Mouse (Mus musculus) MEL (cell line): ENCODE measurements around the gene Itgb1bp1. TPM values are rescaled to one million over a fixed set of nuclear protein-coding genes. Genes with fewer than 3 reads are reported as not detected.

Experiments
- DNase-seq: peaks from one replicate; pipeline ENCODE4 v3.0.0; 2011; ENCODE audit warnings: low read depth, low spot score
- H3K27ac ChIP-seq: 2 replicates; pipeline ENCODE4 v1.5.1; 2012; ENCODE audit warnings: low read depth, mild to moderate bottlenecking, control low read depth, low read length, moderate library complexity; ENCODE audit not compliant: control insufficient read depth
- H3K27me3 ChIP-seq, 2 experiments: fragments of 150-350 bp in 1 of 2; sonication (generic) in 1 of 2; 2 replicates each; pipeline ENCODE4 v1.6.1; 2012; ENCODE audit warnings: low read length in 2 of 2, mild to moderate bottlenecking in 2 of 2, improper control_type of control experiment in 1 of 2, moderate library complexity in 1 of 2; ENCODE audit not compliant: insufficient read depth in 2 of 2, control insufficient read depth in 1 of 2
- H3K36me3 ChIP-seq, 2 experiments: 2 replicates each; pipeline ENCODE4 v1.6.1; 2012 to 2014; ENCODE audit warnings: low read length in 2 of 2, improper control_type of control experiment in 1 of 2, inconsistent platforms in 1 of 2, mild to moderate bottlenecking in 1 of 2; ENCODE audit not compliant: insufficient read depth in 2 of 2, control insufficient read depth in 1 of 2
- H3K4me1 ChIP-seq, 2 experiments: fragments of 150-350 bp in 1 of 2; sonication (generic) in 1 of 2; 2 replicates each; pipeline ENCODE4 v1.6.1; 2012; ENCODE audit warnings: low read length in 2 of 2, improper control_type of control experiment in 1 of 2, mild to moderate bottlenecking in 1 of 2; ENCODE audit not compliant: insufficient read depth in 2 of 2, control insufficient read depth in 1 of 2
- H3K4me3 ChIP-seq, 2 experiments: fragments of 150-350 bp in 1 of 2; sonication (generic) in 1 of 2; 2 replicates each; pipeline ENCODE4 v1.5.1; 2012; ENCODE audit warnings: low read depth in 2 of 2, low read length in 2 of 2, mild to moderate bottlenecking in 2 of 2, moderate library complexity in 2 of 2, control low read depth in 1 of 2, improper control_type of control experiment in 1 of 2; ENCODE audit not compliant: control insufficient read depth in 1 of 2, insufficient read depth in 1 of 2
- H3K79me2 ChIP-seq: 2 replicates; pipeline ENCODE4 v1.6.1; 2012; ENCODE audit warnings: mild to moderate bottlenecking, low read length, moderate library complexity; ENCODE audit not compliant: control insufficient read depth, poor library complexity, insufficient read depth
- H3K9ac ChIP-seq: 2 replicates; pipeline ENCODE4 v1.6.1; 2012; ENCODE audit warnings: low read depth, mild to moderate bottlenecking, control low read depth, low read length, moderate library complexity; ENCODE audit not compliant: control insufficient read depth, poor library complexity, severe bottlenecking
- H3K9me3 ChIP-seq: fragments of 150-350 bp; sonication (generic); replicated peaks from 2 replicates; pipeline ENCODE4 v1.6.1; 2012; ENCODE audit warnings: mild to moderate bottlenecking, low read length, improper control_type of control experiment, moderate library complexity; ENCODE audit not compliant: insufficient read depth
- BHLHE40 ChIP-seq: IDR thresholded peaks from 2 replicates; pipeline ENCODE4 v1.6.1; 2012; ENCODE audit warnings: low read depth, mild to moderate bottlenecking, inconsistent platforms, low read length, improper control_type of control experiment, borderline replicate concordance
- CHD1 ChIP-seq: IDR thresholded peaks from 2 replicates; pipeline ENCODE4 v1.6.1; 2012; ENCODE audit warnings: low read depth, mild to moderate bottlenecking, inconsistent platforms, low read length, improper control_type of control experiment
- CTCF ChIP-seq, 3 experiments: IDR thresholded peaks in 2 of 3; conservative IDR thresholded peaks in 1 of 3; 2 replicates each; pipeline ENCODE4 v1.5.1; 2011 to 2012; ENCODE audit warnings: low read length in 3 of 3, low read depth in 2 of 3, mild to moderate bottlenecking in 2 of 3, improper control_type of control experiment in 1 of 3, inconsistent platforms in 1 of 3, mixed read lengths in 1 of 3, moderate library complexity in 1 of 3; ENCODE audit not compliant: control insufficient read depth in 1 of 3, insufficient read depth in 1 of 3, poor library complexity in 1 of 3, severe bottlenecking in 1 of 3
- ELF1 ChIP-seq: IDR thresholded peaks from 2 replicates; pipeline ENCODE4 v1.6.1; 2014; ENCODE audit warnings: low read depth, mild to moderate bottlenecking, inconsistent platforms, low read length, improper control_type of control experiment, moderate library complexity
- ETS1 ChIP-seq: IDR thresholded peaks from 2 replicates; pipeline ENCODE4 v1.6.1; 2012; ENCODE audit warnings: low read depth, mild to moderate bottlenecking, inconsistent platforms, low read length, improper control_type of control experiment, moderate library complexity
- GABPA ChIP-seq: IDR thresholded peaks from 2 replicates; pipeline ENCODE4 v1.6.1; 2012; ENCODE audit warnings: low read depth, mild to moderate bottlenecking, inconsistent platforms, low read length, improper control_type of control experiment, moderate library complexity
- JUND ChIP-seq: IDR thresholded peaks from 2 replicates; pipeline ENCODE4 v1.6.1; 2011; ENCODE audit warnings: low read depth, mild to moderate bottlenecking, improper control_type of control experiment, low read length
- MAX ChIP-seq: IDR thresholded peaks from 2 replicates; pipeline ENCODE4 v1.6.1; 2011; ENCODE audit warnings: low read length, improper control_type of control experiment
- MAZ ChIP-seq: IDR thresholded peaks from 2 replicates; pipeline ENCODE4 v1.6.1; 2012; ENCODE audit warnings: low read depth, mild to moderate bottlenecking, inconsistent platforms, low read length, improper control_type of control experiment
- MYB ChIP-seq: IDR thresholded peaks from 2 replicates; pipeline ENCODE4 v1.6.1; 2011; ENCODE audit warnings: mild to moderate bottlenecking, low read depth, low read length, improper control_type of control experiment
- NELFE ChIP-seq: IDR thresholded peaks from 2 replicates; pipeline ENCODE4 v1.6.1; 2011; ENCODE audit warnings: low read depth, low read length, improper control_type of control experiment
- NRF1 ChIP-seq: IDR thresholded peaks from 2 replicates; pipeline ENCODE4 v1.6.1; 2014; ENCODE audit warnings: low read depth, mild to moderate bottlenecking, inconsistent platforms, low read length, improper control_type of control experiment, moderate library complexity; ENCODE audit not compliant: poor library complexity, insufficient read depth, severe bottlenecking
- RAD21 ChIP-seq: IDR thresholded peaks from 2 replicates; pipeline ENCODE4 v1.6.1; 2011; ENCODE audit warnings: mild to moderate bottlenecking, low read depth, low read length, improper control_type of control experiment
- SIN3A ChIP-seq: IDR thresholded peaks from 2 replicates; pipeline ENCODE4 v1.6.1; 2012; ENCODE audit warnings: low read length, improper control_type of control experiment, inconsistent platforms
- SMC3 ChIP-seq: IDR thresholded peaks from 2 replicates; pipeline ENCODE4 v1.6.1; 2011; ENCODE audit warnings: low read depth, low read length, improper control_type of control experiment
- TAL1 ChIP-seq: IDR thresholded peaks from 2 replicates; pipeline ENCODE4 v1.6.1; 2012; ENCODE audit warnings: mild to moderate bottlenecking, inconsistent platforms, low read length, moderate library complexity, mixed read lengths
- TCF12 ChIP-seq: IDR thresholded peaks from 2 replicates; pipeline ENCODE4 v1.6.1; 2014; ENCODE audit warnings: low read depth, mild to moderate bottlenecking, inconsistent platforms, low read length, improper control_type of control experiment, moderate library complexity
- UBTF ChIP-seq: IDR thresholded peaks from 2 replicates; pipeline ENCODE4 v1.6.1; 2012; ENCODE audit warnings: low read depth, mild to moderate bottlenecking, inconsistent platforms, low read length, improper control_type of control experiment, moderate library complexity, borderline replicate concordance; ENCODE audit not compliant: insufficient read depth
- ZC3H11A ChIP-seq: IDR thresholded peaks from 2 replicates; pipeline ENCODE4 v1.6.1; 2012; ENCODE audit warnings: low read depth, mild to moderate bottlenecking, inconsistent platforms, low read length, improper control_type of control experiment
- ZKSCAN1 ChIP-seq: IDR thresholded peaks from 2 replicates; pipeline ENCODE4 v1.6.1; 2012; ENCODE audit warnings: low read depth, mild to moderate bottlenecking, inconsistent platforms, low read length, improper control_type of control experiment, moderate library complexity
- polyA plus RNA-seq, 2 experiments: library from polyadenylated mRNA; stranded (reverse) in 1 of 2; unstranded in 1 of 2; fragments of >175 nt in 1 of 2; fragments of >200 nt in 1 of 2; gene quantifications; 2 replicates each; pipeline versions ENCODE4 v1.2.1 to v1.2.4; 2012; ENCODE audit warnings: low replicate concordance in 2 of 2, low read depth in 1 of 2; ENCODE audit not compliant: insufficient read length in 2 of 2, insufficient read depth in 1 of 2, missing spikeins in 1 of 2
- total RNA-seq: library from RNA; depleted of rRNA; stranded (reverse); fragments of 300-350 nt; gene quantifications from 2 replicates; pipeline ENCODE4 v1.2.3, GENCODE M21; 2012

Itgb1bp1 gene
- total and polyA plus RNA-seq, 3 experiments = 22.0 to 41.3 TPM; not detected in 1

DNA sequence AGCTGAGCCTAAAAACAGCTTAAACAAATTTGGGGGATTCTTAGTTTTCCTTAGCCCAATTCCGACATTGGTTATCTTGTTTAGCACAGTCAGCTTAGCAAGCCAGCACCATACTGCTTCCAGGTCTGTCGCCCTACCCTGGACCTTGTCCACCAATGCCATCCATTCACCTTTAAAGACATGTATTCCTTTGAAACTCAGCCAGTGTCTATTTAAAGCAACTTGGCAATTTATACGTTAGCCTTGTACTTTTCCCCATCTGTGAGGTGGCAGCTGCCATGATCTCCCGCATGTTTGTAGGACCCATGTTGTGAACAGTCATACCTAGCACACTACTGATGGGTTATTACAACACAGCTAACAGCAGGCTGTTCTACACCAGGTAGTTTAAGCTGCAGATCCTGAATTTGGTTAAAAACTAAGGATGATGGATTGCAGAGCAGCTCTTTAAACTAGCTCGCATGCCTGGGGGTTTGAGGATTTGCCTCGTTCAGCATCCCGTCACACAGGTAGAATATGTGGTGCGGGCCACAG lies 17.9 kb downstream of the Itgb1bp1 start:
- no peak overlapping the region for H3K9ac ChIP-seq
- no peaks in the 10 kb centered on the region for H3K36me3 ChIP-seq
- no peak for TF ChIP-seq MYB
- TF ChIP-seq SIN3A = no peak
- no peak for TF ChIP-seq CTCF (IDR thresholded peaks at IDR 0.05 in 2 of 3, conservative IDR thresholded peaks at IDR 0.05 in 1 of 3; ENCODE audit: control insufficient read depth in 1 of 3, insufficient read depth in 1 of 3, low read depth in 2 of 3, low read length in 3 of 3, poor library complexity in 1 of 3, severe bottlenecking in 1 of 3)
- no peak for TF ChIP-seq ETS1
- TF ChIP-seq UBTF = no peak
- TF ChIP-seq ZKSCAN1 = no peak
- TF ChIP-seq GABPA = no peak
- TF ChIP-seq BHLHE40 = no peak
- TF ChIP-seq TCF12 = no peak
- no peak for TF ChIP-seq NELFE
- H3K27me3 ChIP-seq = no peaks in the 10 kb centered on the region
- H3K4me3 ChIP-seq = no peak overlapping the region
- no peaks in the 10 kb centered on the region for H3K4me1 ChIP-seq
- no peak overlapping the region for H3K27ac ChIP-seq
- no peak for DNase-seq
- no peaks in the 10 kb centered on the region for H3K79me2 ChIP-seq
- H3K9me3 ChIP-seq = no peaks in the 10 kb centered on the region

DNA sequence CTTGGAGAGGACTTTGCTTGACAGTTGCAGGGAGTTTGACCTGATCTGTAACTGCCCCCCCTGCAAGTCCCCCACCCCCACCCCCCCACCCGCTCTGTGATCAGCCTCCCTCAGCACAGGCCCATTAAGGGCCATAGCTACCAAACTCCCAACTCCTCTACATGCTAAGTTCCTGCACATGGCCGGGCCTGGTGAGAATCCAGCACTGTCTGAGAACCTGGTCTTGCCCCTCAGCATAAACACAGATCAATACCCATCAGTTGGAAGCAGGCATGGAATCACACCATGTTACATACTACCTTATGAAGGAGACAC lies 19.3 kb downstream of the Itgb1bp1 start:
- Histone ChIP-seq H3K9me3 (no peaks in the 10 kb centered on the region), H3K27ac (no peak overlapping the region), H3K4me3 (no peak overlapping the region), H3K36me3 (no peaks in the 10 kb centered on the region), H3K4me1 (no peaks in the 10 kb centered on the region), H3K9ac (no peak overlapping the region), H3K79me2 (no peaks in the 10 kb centered on the region), H3K27me3 (no peaks in the 10 kb centered on the region)
- no peak for DNase-seq
- TF ChIP-seq ZC3H11A (no peak), CHD1 (no peak), UBTF (no peak), GABPA (no peak)
- TF ChIP-seq, all 39 proteins: peak for 0

DNA sequence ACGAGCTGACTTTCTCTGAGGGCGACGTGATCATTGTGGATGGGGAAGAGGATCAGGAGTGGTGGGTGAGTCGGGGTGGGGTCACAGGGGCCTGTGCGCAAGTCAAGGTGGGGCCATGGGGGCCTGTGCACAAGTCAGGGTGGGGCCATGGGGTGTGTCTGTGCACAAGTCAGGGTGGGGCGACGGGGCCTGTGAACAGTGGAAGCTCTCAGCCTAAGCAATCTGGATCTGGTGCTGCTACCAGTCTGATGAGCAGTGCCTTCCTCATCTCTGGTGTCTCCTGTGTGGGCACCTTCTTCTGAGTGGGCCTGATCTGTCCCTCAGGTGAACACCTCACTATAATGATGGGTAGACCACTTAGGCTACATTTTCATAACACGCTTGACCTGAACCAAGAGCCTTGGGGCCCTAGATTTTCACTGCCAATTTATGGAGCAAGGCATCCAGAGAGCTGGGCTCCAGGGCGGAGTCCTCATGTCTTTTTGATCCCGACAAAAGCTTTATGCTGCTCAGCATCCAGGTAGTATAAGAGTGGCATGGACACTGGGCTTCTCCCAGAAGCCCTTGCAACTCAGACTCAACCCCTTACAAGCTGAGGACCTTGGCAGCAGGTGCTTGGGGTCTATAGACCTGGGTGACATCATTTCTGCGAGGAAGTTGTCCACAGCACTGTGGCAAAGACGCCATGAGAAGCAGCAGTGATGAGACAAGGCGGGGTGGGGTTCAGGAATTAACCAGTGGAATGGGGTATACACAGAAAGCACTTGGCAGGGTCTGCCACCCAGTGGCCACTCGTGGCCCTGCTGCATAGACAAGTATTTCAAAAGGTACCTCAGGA lies 19.9 kb downstream of the Itgb1bp1 start:
- TF ChIP-seq RAD21 (peak; percentile 66), ZC3H11A (peak; percentile 45), ELF1 (no peak), CTCF (IDR thresholded peaks at IDR 0.05 in 2 of 3, conservative IDR thresholded peaks at IDR 0.05 in 1 of 3; ENCODE audit: control insufficient read depth in 1 of 3, insufficient read depth in 1 of 3, low read depth in 2 of 3, low read length in 3 of 3, poor library complexity in 1 of 3, severe bottlenecking in 1 of 3) (peak; percentile 48 to 69 (median 65)), NRF1 (no peak), JUND (no peak), TAL1 (no peak), MAX (no peak), MYB (no peak), CHD1 (no peak), SMC3 (peak; percentile 79), MAZ (no peak)
- Histone ChIP-seq H3K9ac (no peak overlapping the region), H3K79me2 (no peaks in the 10 kb centered on the region), H3K4me1 (no peaks in the 10 kb centered on the region), H3K9me3 (no peaks in the 10 kb centered on the region), H3K36me3 (no peaks in the 10 kb centered on the region), H3K4me3 (no peak overlapping the region), H3K27ac (no peak overlapping the region), H3K27me3 (no peaks in the 10 kb centered on the region)
- peak; percentile 43 for DNase-seq
